Mouse (Mus musculus) G1E (cell line): ENCODE measurements at regions not wholly inside any gene's neighbourhood (a gene's known extent, or its start where the extent isn't known, plus 50 kb on each side); places are given as distances from the start of the nearest gene placed in this dataset.

Experiments
- CTCF ChIP-seq: IDR thresholded peaks from 2 replicates; pipeline ENCODE4 v1.5.1; 2012; ENCODE audit warnings: low read depth, low read length, inconsistent platforms, mixed read lengths
- GATA1 ChIP-seq: IDR thresholded peaks from 2 replicates; pipeline ENCODE4 v1.6.1; 2012; ENCODE audit warnings: borderline replicate concordance, low read length, inconsistent platforms, mixed read lengths
- POLR2AphosphoS5 ChIP-seq: IDR thresholded peaks from 2 replicates; pipeline ENCODE4 v1.6.1; 2012; ENCODE audit warnings: low read depth, low read length, inconsistent platforms; ENCODE audit not compliant: insufficient replicate concordance
- TAL1 ChIP-seq: conservative IDR thresholded peaks from 2 replicates; pipeline ENCODE4 v1.6.1; 2012; ENCODE audit warnings: low read depth, low read length, inconsistent platforms, mixed read lengths

DNA sequence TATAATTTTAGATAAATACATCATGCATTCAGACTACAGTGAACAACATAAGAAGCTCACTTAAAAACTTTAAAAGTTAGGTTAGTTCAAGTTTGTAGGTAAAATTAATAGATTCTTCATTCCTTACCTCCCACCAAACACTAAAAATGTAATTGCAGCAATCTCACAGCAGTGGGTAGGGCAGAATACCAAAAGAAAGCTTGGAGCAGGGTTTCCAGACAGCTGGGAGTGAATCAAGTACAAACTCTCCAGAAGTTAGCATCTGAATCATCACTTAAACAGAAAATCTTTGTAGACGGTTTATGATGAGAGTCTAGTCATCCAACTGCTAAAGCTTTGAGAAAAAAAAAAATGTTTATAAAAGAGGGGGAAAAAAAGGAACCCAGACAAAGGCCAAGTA, 117.9 kb downstream of the Samd5 start:
- TF ChIP-seq TAL1: no peak
- no peak for TF ChIP-seq CTCF
- no peak for TF ChIP-seq GATA1
- no peak for TF ChIP-seq POLR2AphosphoS5
